Mouse (Mus musculus) gastrocnemius, postnatal 25 days (tissue): ENCODE results near the gene Gm28043. TPM values are rescaled to one million over a fixed set of nuclear protein-coding genes. Genes with fewer than 3 reads are reported as not detected.

Source experiments
- DNase-seq: peaks from one replicate; pipeline ENCODE4 v3.0.0; 2022
- total RNA-seq, 2 experiments: library from RNA; stranded (reverse); gene quantifications; 1 replicate in 1 of 2; 2 replicates in 1 of 2; pipeline ENCODE4 v1.2.3; 2021

The Gm28043 gene
- total RNA-seq, 2 experiments from 2014 or later = 0.67 to 1.0 TPM

DNA sequence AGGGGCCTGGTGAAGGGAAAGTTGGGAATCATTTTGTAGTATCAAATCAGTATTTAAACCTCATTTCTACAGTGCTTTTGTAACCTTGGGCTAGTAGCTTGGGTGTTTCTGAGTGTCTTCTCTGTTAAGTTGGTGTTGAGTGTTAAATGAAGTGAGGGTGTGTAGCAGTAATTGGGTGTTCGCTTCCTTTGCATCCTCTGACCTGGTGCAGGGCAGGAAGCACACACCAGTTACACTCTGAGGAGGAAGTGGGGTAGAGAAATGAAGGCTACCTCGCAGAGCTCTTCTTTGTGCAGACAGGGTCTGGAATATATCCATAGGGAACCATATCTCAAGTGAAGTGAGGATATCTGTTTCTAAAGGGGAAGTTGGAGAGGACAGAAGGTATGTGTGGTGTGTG, 66.2 kb downstream of the Gm28043 start:
- DNase-seq = no peak

DNA sequence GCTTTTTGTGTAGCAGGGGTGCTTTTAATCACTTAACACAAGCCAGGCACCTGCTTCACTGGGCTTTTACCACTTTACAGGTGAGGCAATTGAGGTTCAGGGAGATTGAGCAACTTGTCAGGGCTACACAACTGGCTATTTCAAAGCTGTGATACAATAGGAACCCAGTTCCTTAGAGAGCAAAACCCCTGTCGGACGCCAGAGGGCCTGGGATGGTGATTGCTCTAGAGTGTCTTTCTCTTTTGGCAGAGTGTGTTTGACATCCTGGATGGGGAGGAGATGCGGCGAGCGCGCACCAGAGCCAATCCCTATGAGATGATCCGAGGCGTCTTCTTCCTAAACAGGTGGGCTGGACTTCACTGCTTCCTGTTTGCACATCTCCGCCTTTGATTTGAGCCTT, 67.0 kb downstream of the Gm28043 start:
- DNase-seq = no peak

DNA sequence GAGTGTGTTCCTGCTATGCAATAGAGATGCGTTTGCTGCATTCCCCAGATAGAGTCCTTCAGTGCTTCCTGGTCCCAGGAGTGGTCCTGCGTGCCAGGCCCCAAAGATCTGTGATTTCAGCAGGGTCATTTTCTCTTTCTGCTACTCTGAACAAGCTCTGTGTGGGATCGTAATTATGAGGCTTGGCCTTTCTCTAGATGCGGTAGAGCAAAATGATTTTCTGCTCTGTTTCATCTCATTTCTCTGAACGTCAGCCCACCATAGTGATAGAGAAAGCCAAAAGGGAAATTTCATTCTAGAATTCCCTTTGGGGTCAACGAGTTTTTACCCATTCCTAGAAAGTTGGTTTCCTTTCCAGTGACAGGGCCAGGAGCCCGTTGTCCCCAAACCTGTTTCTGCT, 67.6 kb downstream of the Gm28043 start:
- no peak for DNase-seq

DNA sequence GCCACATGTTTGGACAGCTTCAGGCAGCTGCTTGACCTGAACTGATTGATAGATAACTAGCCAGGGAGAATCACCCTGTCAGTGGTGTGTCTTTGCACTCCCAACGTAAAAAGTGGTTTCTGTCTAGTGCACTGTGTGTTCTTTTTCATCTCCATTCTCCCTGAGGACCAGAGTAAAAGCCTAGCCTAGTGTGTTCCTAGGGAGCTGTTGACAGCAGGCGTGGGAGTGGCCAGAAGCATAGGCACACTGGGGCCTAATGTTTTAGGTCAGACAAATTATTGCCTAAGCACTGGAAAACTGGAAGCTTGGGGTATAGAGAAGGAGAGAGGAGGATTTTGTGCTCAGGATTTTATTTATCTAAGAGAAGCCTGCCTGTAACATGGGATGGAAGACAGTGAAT, 68.5 kb downstream of the Gm28043 start:
- no peak for DNase-seq

DNA sequence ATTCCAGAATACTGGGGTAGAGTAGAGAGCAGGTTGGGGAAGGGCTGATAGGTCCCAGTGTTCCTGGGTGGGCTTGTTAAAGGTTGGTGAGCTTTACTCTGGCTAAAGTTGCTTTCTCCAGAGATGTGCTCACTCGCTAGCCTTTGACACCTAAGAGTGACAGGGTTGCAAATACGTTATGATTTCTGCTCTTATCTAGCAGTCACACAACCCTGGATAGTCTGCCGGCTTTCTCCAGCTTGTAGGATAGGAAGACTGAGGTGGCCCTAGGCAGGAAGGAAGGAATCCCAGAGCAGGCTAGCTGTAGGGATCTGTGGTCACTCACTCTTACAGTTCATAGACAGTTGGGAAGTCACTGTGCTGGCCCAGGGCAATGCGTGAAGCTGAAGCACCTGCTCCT, 69.6 kb downstream of the Gm28043 start:
- DNase-seq = no peak

DNA sequence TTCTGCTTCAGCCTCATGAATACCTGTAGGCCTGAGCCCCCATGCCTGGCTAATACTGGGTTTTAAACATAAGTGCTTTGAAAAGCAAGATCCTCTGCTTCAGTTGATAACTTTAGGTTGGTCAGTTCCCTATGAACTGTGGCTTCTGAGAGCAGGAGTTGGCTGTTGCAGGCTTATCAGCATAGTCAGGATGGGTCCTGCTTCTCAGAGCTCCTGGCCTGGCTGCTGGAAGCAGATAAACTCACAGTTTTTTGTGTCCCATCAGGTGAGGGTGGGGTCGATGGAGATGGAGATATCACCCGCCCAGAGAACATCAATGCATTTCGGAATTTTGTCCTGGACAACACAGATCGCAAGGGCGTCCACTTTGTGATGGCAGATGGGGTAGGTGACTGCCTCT, 72.1 kb downstream of the Gm28043 start:
- DNase-seq = no peak

DNA sequence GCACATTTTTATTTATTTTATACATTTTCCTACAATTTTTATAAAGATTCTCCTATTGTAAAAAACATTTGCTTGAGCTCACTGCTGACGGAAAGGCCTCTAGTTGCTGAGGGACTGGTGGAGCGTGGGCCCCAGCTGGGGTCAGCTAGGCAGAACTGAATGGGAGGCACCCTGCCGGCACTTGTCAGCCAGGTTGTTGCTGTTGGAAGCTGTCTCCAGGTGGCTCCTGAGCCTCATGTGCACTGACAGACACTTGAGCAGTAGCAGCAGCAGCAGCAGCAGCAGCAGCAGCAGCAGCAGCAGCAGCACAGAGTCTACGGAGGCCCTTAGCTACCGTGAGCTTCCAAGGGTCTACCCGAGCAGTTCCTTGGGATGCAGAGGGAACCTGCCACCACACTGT, 72.7 kb downstream of the Gm28043 start:
- no peak for DNase-seq

DNA sequence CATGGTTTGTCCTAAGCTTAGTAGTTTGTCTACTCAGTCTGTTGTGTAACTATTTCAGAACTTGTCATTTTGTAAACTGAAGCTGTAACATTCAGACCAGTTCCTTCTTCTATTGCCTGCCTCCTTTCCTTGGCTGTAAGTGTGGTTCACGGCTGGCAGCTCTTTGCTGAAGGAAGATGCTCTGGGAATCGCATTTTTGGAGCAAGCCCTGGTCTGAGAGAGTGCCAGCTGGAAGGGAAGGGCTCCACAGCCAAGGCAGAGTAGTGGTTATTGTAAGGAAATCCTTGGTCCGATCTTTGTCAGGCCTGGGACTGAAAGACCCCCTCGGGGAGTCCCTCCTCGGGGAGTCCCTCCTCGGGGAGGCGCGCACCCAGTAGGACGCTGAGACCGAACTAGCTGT, 73.9 kb downstream of the Gm28043 start:
- no peak for DNase-seq

DNA sequence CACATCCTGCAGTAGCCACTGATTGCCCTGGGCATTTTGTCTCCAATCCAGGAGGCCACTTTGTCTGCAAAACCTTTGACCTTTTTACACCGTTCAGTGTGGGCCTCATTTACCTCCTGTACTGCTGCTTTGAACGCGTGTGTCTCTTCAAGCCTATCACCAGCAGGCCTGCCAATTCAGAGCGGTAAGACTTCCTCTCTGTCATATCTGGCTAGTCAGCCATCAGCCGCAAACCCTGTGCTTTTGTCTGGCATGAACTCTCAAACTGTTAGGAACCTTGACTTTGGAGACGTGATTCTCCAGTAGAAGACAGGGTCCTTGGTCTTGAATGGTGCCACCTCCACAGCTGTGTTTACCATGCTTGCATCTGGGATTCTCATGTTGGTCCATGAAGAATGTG, 75.6 kb downstream of the Gm28043 start:
- DNase-seq = no peak

DNA sequence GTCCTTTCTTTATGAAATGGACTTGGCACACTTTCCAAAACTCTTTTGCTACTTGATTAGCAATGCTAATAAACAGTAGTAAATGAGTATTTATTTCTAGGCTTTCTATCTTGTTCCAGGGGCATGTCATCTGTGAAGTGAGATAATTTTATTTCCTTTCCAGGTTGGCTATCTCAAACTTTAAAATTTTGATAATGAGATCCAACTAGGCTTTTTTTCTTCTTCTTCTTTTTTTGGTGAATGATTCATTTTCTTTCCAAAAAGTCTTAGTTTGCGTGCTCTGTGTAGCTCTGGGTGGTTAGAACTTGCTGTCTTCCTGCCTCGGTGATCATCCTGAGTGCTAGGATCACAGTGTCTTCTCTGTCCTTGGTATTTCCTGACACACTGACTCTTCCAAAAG, 78.2 kb downstream of the Gm28043 start:
- no peak for DNase-seq

DNA sequence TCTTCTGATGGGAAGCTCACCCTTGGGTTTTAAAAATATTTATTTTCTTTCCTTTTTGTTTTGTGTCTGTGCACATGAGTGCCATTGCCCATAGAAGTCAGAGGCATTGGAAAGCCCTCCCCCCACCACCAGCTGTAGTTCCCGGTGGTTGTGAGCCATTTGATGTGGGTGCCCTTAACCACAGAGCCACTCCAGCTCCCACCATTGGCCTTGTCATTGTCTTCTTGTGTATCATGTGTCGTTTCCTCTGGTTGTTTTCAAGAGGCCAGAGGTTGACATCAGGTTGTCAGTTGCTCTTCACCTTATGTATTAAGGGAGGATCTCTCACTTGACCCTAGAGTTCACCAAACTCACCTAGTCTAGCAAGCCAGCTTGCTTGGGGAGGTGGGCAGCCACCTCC, 78.9 kb downstream of the Gm28043 start:
- no peak for DNase-seq

DNA sequence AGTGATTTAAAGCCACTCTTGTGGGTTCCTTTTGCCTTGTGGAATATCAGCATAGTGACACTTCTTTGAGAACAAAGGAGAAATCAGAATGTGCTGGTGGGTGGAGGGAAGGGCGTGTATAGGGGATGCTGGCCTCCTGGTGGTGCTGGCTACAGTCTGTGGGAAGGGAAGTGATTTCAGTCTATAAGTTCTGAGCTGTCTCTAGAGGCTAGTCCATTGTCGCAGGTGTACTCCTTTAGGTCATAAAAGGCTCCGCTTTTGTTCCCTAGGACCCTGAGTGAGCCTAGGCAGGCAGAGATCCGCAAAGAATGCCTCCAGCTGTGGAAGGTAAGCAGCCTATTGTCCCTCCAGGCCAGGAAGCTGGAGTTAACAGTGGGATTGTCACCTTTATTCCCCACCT, 79.8 kb downstream of the Gm28043 start:
- no peak for DNase-seq

DNA sequence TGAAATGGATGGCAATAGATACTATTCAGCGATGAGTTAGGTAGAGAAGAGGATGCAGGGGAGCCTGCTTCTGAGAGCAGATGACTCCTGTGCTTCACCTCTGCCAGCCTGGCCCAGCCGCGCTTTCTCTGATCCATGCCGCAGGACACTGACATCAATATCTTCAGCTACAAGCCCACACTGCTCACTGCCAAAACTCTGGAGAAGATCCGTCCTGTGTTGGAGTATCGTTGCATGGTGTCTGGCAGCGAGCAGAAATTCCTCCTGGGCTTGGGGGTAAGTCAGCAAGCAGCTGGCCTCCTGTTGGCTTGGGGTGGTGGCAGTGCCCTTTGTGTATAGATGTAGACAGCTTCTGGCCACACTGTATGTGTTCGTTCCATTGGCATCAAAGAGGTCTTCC, 82.3 kb downstream of the Gm28043 start:
- DNase-seq = peak; percentile 66

DNA sequence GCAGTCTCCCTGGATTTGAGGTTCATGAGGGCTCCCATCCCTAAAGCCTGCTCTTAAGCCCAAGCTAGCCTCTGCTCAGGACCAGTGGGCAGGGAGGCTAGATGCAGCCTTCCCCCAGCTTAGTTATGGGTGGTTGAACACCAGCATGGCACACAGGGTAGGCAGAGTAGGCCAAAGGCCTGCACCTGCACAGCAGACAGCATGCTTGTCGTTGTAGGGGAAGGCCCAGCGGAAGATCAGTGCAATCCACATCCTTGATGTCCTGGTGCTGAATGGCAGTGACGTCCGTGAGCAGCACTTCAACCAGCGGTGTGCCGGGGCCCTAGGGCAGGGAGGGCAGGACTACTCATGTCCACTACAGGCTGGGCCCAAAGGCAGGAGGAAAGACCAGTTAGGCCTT, 83.7 kb downstream of the Gm28043 start:
- DNase-seq = no peak

DNA sequence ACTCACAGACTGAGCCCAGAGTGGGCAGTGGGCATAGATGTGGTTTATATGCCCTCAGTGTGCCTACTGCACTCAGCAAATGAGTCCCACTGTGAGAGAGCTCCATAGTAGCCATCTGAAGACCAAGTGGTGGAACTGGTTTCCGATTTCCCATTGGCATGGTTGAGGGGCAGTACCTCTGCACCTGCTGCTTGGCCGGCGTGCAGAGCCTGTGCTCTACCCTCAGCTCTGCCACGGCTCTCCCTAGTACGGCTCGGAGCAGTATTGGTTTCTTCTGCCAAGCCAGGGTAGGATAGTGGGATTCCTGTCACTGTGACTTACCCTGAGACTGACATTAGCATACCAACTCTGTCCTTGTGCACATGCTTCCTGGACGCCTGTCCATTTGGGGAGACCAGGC, 85.9 kb downstream of the Gm28043 start:
- peak; percentile 55 for DNase-seq

DNA sequence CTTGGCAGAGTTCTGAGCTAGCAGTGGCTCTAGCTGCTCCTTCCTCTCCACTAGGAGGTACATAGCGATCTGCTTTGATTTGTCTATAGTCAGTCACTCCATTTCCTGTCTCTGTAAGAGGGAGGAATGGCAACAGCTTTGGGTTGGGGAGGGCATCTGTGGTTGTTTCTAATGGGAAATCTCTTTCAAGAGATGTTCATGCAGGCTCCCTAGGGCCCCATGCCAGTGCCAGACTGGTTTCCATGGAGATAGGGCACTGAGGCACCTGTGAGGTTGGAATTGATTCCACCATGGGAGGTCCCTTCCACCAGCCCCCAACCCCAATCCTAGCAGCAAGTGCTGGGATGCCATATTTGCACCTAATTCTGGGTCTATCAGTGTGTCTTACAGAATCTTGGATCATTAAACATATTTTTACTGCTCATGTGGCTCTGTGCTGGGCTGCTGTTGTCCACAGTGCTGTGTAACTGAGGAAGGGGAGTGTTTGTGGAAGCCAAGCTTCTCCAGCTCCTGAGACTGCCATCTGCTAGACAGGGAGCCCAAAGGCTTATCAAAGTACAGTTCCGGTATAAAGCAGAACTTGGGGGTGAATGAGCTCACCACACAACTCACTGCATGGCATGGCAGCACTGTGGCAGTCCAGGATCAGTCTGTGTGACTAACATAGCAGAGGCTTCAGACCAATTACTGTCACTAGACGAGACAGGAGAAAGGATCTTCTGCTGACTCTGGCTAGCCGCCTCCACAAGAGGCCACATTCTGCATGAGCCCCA, 88.4 kb downstream of the Gm28043 start:
- DNase-seq = no peak

DNA sequence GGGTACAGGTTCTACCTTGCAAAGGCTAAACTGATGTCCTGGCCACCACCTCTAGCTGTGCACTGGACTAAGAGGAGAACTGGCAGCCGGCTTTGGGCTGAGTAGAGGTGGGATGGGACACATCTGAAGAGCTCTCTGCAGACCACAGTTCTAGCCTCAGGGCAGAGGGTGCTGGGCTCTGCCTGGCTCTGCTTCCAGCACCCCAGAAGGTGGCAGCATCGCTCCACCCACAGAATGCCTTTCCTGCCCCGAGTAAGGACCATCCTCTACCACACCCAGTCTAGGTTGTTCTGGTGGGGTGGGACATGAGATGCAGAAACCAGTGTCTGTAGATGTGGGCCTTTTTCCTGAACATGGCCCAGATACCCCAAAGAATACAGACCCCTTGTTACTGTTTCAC, 90.1 kb downstream of the Gm28043 start:
- peak; percentile 32 for DNase-seq

DNA sequence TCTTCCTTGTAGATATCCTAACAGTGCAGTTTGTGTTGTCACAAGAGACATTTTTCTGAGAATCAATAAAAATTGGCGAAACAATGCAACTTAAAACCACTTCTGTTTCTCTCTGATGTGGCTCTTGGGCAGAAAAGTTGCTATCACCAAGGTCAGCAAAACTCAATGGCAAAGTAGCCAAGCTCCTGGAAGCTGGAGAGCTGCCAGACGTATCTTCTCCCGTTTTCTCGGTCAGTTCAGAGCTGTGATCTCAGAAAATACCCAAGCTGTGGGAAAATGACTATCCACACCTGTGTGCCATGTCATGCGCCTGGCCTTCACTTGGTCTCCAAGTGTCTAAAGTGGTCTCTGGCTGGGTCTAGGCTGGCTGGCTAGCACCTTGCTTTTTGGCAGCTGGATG, 91.2 kb downstream of the Gm28043 start:
- no peak for DNase-seq

DNA sequence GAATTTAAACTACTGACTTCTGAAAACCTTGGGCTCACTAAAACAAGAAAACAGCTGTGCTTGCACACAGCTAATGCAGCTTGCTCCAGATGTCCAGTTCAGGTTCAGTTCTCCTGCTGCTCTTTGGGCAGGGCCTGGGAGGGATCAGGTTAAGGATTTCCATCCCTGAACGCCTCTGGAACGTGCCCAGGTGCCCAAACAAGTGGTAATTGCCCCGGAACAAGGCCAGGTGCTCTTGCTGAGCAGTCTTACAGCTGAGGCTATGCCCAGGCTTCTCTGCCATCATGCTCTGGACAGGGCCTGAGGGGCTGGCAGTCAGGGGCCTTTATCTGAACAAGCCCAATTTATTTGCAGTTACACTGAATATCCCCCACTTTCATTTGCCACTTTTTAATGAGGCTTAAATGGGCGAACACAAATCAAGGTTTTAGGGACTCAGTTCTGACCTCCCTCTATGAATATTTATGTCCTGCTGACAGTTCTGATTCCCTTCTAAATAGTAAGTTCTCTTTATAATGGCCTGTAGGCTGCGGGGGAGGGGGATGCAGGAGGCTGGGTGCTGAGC, 92.4 kb downstream of the Gm28043 start:
- no peak for DNase-seq

DNA sequence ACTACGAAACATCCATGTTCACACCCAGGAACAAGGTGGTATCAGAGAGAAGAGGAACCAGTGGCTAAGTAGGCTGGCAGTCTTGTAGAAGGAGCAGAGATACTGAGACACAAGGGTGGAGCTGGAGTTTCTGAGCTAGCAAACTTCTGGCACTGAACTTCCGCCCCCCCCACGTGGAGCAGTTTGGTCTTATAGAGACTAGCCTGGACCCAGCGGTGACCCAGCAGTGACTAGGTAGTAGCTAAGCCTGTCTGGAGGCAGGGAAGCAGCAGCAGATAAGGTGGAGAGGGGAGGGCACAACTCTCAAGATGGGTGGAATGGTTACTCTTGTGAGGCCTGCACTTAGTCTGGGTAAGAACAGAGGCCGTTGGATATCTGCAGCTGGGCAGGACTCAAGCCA, 94.1 kb downstream of the Gm28043 start:
- no peak for DNase-seq

DNA sequence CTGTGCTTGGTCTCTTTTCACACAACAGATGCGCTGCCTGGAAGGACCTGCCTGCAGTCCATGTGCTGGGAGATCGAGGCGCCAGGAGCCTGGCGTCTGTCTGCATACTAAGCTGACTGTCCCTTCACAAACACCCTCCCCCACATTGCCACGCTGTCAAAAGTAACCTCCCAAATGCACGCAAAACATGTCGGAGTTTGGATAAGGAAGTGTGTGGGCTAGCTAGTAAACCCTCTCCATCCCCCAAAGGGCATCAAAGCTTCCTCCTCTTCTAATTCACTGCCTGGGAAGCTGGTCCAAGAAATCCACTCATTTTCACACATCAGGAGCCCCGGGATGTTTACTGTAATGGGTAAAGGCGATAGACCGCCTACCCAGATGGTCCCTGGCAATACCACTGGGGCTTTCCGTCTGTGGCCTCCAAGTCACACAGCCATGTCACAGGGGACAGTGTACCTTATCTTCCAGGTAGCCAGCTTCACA, 95.9 kb downstream of the Gm28043 start:
- no peak for DNase-seq

DNA sequence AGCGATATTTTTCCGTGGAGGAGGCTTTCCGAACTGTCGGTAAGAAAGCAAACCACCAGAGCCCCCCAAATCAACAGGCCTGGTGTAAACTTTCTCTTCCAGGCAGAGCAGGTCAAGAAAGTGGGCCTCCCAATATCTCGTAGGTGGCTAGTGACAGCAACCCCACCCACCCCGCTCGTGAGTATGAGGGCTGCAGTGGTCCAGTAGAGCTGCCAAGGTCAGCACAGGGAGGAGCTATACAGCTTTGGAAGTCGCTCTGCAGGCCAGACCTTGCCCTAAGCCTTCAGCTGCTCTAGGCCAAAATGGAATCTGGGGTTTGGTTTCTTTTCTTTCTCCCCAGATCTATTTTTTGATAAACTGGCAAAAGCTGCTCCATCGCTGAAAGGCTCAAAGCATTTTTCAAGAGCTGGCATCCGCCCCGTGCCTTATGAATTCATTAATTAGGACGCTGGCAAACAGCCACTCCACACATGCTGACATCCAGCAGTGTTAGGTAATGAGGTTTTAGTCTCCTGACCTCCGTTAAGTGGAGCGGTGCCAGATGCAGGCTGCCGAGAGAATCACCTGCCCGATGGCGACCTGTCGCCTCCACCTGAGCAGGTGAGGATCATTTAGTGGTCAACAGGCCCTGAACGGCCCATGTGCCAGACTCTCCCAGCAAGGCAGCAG, 96.5 kb downstream of the Gm28043 start:
- no peak for DNase-seq

DNA sequence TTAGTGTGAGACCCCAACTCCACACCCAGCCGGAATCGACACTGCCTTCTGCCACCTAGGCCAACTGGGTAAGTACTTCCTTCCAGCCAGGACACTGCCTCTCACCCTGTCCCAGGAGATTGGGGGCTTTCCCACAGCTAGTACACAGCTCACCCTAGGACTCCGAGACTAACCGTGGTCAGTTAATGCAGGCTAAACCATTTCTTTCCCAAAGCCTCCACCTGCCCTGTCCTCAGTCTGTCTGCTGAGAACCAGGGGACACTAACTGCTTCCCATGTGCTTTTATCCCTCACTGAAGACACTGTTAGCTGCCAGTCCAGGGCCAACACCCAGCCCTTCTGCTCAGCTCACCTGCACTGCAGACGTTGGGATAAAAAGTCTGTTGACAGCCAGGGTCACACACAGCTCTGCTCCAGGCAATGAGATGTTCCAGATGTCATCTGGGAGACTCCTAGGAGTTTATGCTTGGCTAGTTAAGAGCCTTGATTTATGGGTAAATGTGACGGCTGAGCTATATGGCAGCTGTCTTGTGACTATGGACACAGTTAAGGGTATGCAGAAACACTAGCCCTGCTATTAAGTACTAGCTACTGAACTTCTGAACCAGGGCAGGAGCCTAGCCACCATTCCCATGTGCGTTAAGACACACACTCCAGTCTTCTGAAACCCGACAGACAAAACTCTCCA, 97.2 kb downstream of the Gm28043 start:
- DNase-seq = no peak
